Mouse (Mus musculus): Measurements from ENCODE around the gene Fh1. TPM values are rescaled to one million over a fixed set of nuclear protein-coding genes. Genes with fewer than 3 reads are reported as not detected.

The Fh1 gene
- total and polyA plus RNA-seq, 3 experiments = 100 to 122 (median 113) TPM

DNA sequence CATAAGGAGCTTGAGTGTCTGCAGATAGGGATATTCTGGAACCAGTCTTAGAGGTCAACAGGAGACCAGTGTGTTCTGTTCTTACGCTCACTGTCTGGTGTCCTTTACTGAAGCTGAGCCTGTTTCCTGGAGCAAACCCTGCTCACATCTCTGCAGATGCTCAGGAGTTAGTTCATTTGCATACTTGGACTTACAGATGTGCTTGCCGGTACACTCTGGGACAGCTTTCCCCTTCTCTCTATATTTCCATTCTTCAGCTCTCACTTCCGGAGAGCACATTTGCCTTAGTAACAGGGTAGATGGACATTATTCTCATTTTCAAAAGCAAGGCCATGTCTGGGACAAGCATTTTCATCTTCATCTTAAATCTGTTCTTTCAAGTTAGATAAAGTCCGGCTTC lies 23.2 kb upstream of the Fh1 start:
- Histone ChIP-seq H3K9ac (ENCODE audit: insufficient read depth, low read depth) (no peak overlapping the region), H3K4me2 (ENCODE audit: insufficient read depth, low read depth, poor library complexity, severe bottlenecking) (peak overlapping the region; percentile 29; the same call in 1 of the 2 replicates), H3K36me3 (replicated peaks in 1 of 2; ENCODE audit: control insufficient read depth in 1 of 2, insufficient read depth in 1 of 2, low read length in 1 of 2) (peaks cover 0 to 38% of the 10 kb centered on the region in 2 experiments), H3K4me3 (replicated peaks in 1 of 3; ENCODE audit: low read depth in 2 of 3, low read length in 2 of 3, poor library complexity in 1 of 3) (no peak overlapping the region), H3K9me3 (replicated peaks; ENCODE audit: low read length) (no peaks in the 10 kb centered on the region), H3K27ac (ENCODE audit: insufficient read depth, low read depth) (0 out of 2 replicates have a peak overlapping the region, but pooled peaks have one; percentile 28), H3K79me2 (replicated peaks; ENCODE audit: control insufficient read depth, extremely low read depth, insufficient read depth, poor library complexity, severe bottlenecking) (no peaks in the 10 kb centered on the region), H3K27me3 (replicated peaks) (no peaks in the 10 kb centered on the region), H3K4me1 (ENCODE audit: control insufficient read depth in 1 of 2, insufficient read depth in 2 of 2) (peaks cover 13 to 52% of the 10 kb centered on the region in 2 experiments)
- in situ Hi-C loops (cut with MboI; ENCODE audit: low pct_ligation_motif_present, low pct_unique_long_range_greater_than_20kb, low sequenced_read_pairs) = no loop called here
- TF ChIP-seq SMC3 (IDR thresholded peaks at IDR 0.05; ENCODE audit: low read depth, low read length) = peak; percentile 5; the same call in 1 of the 2 replicates
- peak; percentile 71 for TF ChIP-seq IRF4 (IDR thresholded peaks at IDR 0.05; ENCODE audit: low read depth, low read length)
- no peak for TF ChIP-seq NRF1 (IDR thresholded peaks at IDR 0.05; ENCODE audit: low read depth, low read length)
- peak; percentile 47; the same call in 1 of the 2 replicates for TF ChIP-seq MAFK (IDR thresholded peaks at IDR 0.05; ENCODE audit: insufficient replicate concordance, low read length)
- TF ChIP-seq ELF1 (IDR thresholded peaks at IDR 0.05; ENCODE audit: low read depth, low read length) = peak; percentile 59
- TF ChIP-seq BHLHE40 (IDR thresholded peaks at IDR 0.05; ENCODE audit: low read depth, low read length) = peak; percentile 36; the same call in 1 of the 2 replicates
- TF ChIP-seq MEF2A (IDR thresholded peaks at IDR 0.05; ENCODE audit: borderline replicate concordance, low read depth, low read length) = no peak
- TF ChIP-seq MAZ (IDR thresholded peaks at IDR 0.05; ENCODE audit: low read depth, low read length) = no peak
- 0 out of 2 replicates have a peak, but pooled peaks have one; percentile 64 for TF ChIP-seq RCOR1 (conservative IDR thresholded peaks at IDR 0.05; ENCODE audit: low read depth, low read length)
- TF ChIP-seq CHD2 (IDR thresholded peaks at IDR 0.05; ENCODE audit: low read length) = peak; percentile 52; the same call in 1 of the 2 replicates
- TF ChIP-seq KAT2A (IDR thresholded peaks at IDR 0.05; ENCODE audit: insufficient replicate concordance, low read length) = no peak
- no peak for TF ChIP-seq MXI1 (IDR thresholded peaks at IDR 0.05; ENCODE audit: low read depth, low read length)
- TF ChIP-seq JUN (IDR thresholded peaks at IDR 0.05; ENCODE audit: insufficient read depth, low read depth, low read length) = peak; percentile 11; the same call in 1 of the 2 replicates
- 0 out of 2 replicates have a peak, but pooled peaks have one; percentile 42 for TF ChIP-seq MYC (IDR thresholded peaks at IDR 0.05; ENCODE audit: low read depth, low read length)
- TF ChIP-seq TCF12 (IDR thresholded peaks at IDR 0.05; ENCODE audit: low read depth, low read length) = 0 out of 2 replicates have a peak, but pooled peaks have one; percentile 39
- TF ChIP-seq JUND (conservative IDR thresholded peaks at IDR 0.05; ENCODE audit: low read depth, low read length) = peak; percentile 59
- TF ChIP-seq USF2 (conservative IDR thresholded peaks at IDR 0.05; ENCODE audit: low read depth, low read length) = no peak
- 0 out of 2 replicates have a peak, but pooled peaks have one; percentile 16 for TF ChIP-seq HCFC1 (IDR thresholded peaks at IDR 0.05; ENCODE audit: low read depth, low read length)
- TF ChIP-seq EP300 (IDR thresholded peaks at IDR 0.05; ENCODE audit: low read length) = peak; percentile 86
- 0 out of 2 replicates have a peak, but pooled peaks have one; percentile 42 for TF ChIP-seq ETS1 (conservative IDR thresholded peaks at IDR 0.05; ENCODE audit: low read depth, low read length)
- TF ChIP-seq NELFE (IDR thresholded peaks at IDR 0.05; ENCODE audit: low read depth, low read length) = no peak
- dilution Hi-C loops (cut with MboI; ENCODE audit: extremely low pct_ligation_motif_present, extremely low pct_unique_long_range_greater_than_20kb, low sequenced_read_pairs) = no loop called here
- DNase-seq (ENCODE audit: extremely low read depth) = peak; percentile 69

Measured in CH12.LX (cell line).